Mouse (Mus musculus) adrenal gland, adult 2 months (tissue): ENCODE measurements around the gene Tdrkh. TPM values are rescaled to one million over a fixed set of nuclear protein-coding genes. Genes with fewer than 3 reads are reported as not detected.

Experiments
- DNase-seq: peaks from one replicate; pipeline ENCODE4 v3.0.0; 2021
- long read RNA-seq: library from polyadenylated mRNA; stranded (forward); transcript quantifications from one replicate; pipeline ENCODE4 v2.0.0, GENCODE M21; 2021
- polyA plus RNA-seq: library from polyadenylated mRNA; depleted of rRNA; stranded (reverse); fragments of >200 nt; gene quantifications from 2 replicates; pipeline ENCODE4 v1.2.3, GENCODE M21; 2012; rRNA removed
- total RNA-seq, 2 experiments: library from RNA; stranded (reverse); gene quantifications; 2 replicates each; pipeline ENCODE4 v1.2.3; 2021

The Tdrkh gene
- 10 to 100 TPM in 1 of 2 experiments, 1 to 10 TPM in 1; 6.4 to 14.7 TPM for total RNA-seq
- polyA plus RNA-seq = 0.23 and 0.24 TPM in 2 replicates
- long read RNA-seq, full-length matches to known transcripts = 14 of 18 reads
- long read RNA-seq, partial matches to known transcripts = 1 of 18 reads
- long read RNA-seq, other reads (novel, unspliced or antisense) = 3 of 18 reads

DNA sequence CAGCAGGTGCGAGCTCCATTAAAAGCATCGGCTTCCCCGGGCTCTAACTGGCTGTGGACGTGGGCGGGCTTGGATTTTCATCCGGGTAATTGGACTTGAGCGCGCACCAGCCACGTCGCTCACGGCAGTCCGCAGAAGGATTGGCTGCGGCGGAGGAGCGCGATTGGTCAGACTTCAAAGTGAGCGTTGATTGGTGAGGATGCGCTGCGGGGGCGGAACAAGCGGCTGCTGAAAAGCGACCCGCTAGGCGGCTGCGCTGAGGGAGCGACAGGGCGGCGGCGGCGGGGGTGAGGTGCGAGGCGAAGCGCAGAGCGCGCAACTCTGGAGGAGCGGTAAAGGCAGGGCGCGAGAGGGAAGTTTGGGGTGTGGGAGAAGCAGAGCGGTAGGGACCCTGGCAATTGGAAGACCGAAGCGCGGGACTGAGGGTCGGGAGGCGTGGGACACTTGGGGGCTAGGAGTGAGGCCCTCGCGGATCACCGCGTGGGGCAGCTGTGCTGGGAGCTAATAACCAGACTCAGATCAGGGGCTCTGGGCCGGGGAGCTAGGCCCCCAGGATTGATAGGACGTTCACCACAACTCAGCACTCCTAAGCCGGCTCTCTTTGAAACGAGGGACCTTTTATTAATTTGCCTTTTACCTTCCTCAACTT is at the start of gene Tdrkh:
TSS of gene Tdrkh (plus strand) at position 243 of the 649 bp plus-strand sequence.
- peak; percentile 97 for DNase-seq

- DNase-seq = peak; percentile 82
These were observed 49.6 kb upstream of the Tdrkh start for GRCm38 (mm10) chr3:94363291-94364153.

DNA sequence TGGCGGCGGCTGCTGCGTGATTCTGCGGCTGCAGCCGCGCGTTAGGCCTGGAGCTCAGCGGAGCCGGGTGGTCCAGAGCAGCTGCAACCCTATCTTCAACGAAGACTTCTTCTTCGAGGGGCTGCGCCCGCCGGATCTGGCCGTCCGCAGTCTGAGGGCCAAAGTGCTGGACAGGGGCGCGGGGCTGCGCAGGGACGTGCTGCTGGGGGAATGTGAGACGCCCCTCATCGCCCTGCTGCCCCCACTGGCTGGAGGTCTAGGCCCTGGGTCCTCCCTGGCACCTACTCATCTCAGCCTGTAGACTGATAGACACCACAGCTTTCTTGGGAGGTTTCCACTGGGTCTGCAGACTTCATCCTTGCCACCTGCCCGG is 48.9 kb upstream of the Tdrkh start:
- DNase-seq = no peak

- DNase-seq = peak; percentile 81
These were observed 46.3 kb upstream of the Tdrkh start for GRCm38 (mm10) chr3:94366761-94367160.

- DNase-seq = no peak
These were observed 45.6 kb upstream of the Tdrkh start for GRCm38 (mm10) chr3:94367511-94367910.

- no peak for DNase-seq
These were observed 44.4 kb upstream of the Tdrkh start for GRCm38 (mm10) chr3:94368631-94369030.

DNA sequence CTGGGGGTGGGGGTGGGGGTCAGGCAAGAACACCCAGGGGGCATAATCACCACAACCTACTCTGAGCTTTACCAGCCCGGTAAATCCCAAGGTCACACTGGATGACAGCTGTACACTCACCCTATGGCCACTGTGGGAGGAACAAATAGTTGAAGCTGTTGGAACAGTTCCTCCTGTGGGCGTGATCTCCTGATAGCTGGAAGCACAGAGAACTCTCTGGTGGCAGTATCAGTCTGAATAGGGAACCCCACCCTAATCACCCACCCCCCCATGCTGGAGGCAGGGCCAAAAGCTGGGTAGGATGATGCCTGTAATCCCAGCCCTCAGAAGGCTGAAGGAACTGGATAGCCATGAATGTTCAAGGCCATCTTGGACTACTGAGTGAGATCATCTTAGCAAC is 43.4 kb upstream of the Tdrkh start:
- peak; percentile 49 for DNase-seq

DNA sequence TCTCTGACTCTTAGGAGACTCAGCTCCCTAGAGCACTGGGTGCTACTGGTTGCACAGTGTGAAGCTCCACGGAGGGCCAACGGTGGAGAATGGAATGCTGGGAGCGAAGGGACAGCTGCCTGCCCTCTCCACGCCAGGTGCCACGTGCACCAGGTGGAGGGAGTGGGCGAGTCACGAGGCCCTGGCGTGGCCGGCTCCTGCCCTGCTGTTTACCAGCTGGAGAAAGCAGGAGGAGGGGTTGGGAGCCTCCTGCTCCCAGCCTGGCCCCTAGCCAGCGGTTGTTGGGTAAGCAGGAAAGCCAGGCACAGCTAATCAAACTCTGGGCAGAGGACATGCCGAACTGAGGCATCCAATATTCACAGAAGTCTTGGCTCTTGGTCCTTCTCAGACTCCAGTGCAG is 41.4 kb upstream of the Tdrkh start:
- DNase-seq = peak; percentile 95

DNA sequence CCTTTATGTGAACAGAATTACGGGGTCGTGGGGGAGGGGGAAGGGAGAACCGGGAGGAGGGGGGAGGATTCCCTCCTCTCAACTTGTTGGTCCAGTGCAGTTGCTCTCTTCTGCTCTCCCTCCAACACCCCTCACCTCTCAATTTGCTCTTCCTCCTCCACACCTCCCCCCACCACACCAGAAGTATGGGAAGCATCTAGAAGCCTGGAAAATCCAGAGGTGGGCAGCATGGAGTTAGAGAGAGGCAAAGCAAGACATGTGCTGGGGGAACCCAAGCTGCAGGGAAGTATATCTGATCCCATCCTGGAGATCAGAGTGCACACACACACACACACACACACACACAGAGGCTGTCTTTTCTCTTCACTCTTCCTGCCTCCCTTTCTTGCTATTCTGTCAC is 41.0 kb upstream of the Tdrkh start:
- no peak for DNase-seq

DNA sequence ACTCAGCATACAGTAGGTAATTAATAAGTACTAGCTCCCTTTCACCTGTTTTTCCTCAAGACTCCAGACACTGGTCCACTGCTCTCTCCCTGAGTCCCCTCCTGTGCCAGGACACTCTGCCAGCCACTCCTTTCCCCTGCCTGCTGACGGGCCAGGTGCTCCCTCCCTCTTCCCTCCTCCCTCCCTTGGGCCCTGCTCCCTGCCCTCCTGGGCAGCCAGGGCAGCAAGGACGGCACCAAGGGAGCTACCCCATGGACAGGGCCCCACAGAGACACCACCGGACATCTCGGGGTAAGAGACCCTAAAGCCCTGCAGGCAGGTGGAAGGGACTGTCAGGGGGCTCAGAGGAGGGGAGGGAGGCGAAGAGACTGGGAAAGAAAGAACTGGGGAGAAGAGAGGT is 40.4 kb upstream of the Tdrkh start, which contains the start of gene Rorc:
TSS of gene Rorc (plus strand) at position 154 of the 400 bp plus-strand sequence.
- DNase-seq = peak; percentile 78

GRCm38 (mm10) chr3:94373090-94373489 is 40.0 kb upstream of the Tdrkh start:
- no peak for DNase-seq

- peak; percentile 61 for DNase-seq
These were observed 39.5 kb upstream of the Tdrkh start for GRCm38 (mm10) chr3:94373597-94374011.

DNA sequence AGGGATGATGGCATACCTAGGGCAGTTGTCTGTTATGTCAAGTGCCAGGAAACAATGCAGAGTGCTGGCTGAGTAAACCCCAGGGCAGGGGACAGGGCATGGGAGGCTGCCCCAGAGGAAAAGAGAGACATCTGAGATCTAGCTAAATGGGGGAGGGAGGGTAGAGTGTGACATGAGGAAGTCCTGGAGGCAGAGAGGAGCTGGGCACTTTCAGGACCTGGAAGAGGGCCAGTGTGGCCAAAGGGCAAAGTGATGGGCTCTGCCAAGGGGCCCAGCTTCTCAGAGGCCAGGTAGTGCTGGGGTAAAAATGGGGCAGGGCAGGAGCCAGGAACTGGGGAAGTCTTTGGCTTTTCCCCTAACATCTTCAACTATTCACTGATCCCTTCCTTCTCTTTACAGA is 38.4 kb upstream of the Tdrkh start:
- DNase-seq = no peak

GRCm38 (mm10) chr3:94375146-94375545 is 37.9 kb upstream of the Tdrkh start:
- peak; percentile 55 for DNase-seq

- no peak for DNase-seq
These were observed 37.2 kb upstream of the Tdrkh start for GRCm38 (mm10) chr3:94375861-94376260.

DNA sequence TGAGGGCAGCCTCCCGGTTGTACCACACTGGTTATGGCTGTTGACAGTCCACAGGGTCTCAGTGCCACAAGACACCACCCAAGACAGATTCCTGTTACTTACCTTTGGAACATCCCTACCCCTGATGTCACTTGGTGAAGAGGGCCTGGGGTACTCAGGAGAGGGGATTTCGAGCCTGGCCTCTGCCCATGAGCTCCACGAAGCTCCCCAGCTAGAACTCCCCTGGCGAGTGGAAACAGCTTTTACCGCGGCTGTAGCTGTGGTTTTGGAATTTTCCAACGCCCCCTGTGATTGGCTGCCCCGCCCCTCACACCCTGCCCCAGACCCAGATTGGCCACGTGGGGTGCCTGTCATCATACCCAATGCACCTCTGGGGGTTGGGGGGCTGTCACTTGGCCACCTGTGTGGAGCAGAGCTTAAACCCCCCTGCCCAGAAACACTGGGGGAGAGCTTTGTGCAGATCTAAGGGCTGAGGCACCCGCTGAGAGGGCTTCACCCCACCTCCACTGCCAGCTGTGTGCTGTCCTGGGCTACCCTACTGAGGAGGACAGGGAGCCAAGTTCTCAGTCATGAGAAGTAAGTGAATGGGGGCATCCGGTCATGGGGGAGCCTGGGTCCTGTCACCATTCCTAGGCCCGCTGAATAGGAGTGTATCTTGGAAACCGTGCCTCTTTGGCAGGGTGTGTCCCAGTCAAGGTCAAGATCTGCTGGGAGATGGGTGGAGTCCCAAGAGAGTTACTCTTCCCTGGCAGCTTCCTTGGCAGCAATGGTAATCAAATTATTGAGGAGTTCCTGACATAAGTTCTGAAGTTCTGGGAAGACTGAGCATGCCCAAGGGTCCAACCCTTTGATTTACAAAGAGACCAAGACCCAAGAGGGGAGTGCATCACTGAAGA is 35.8 kb upstream of the Tdrkh start:
- DNase-seq = no peak

DNA sequence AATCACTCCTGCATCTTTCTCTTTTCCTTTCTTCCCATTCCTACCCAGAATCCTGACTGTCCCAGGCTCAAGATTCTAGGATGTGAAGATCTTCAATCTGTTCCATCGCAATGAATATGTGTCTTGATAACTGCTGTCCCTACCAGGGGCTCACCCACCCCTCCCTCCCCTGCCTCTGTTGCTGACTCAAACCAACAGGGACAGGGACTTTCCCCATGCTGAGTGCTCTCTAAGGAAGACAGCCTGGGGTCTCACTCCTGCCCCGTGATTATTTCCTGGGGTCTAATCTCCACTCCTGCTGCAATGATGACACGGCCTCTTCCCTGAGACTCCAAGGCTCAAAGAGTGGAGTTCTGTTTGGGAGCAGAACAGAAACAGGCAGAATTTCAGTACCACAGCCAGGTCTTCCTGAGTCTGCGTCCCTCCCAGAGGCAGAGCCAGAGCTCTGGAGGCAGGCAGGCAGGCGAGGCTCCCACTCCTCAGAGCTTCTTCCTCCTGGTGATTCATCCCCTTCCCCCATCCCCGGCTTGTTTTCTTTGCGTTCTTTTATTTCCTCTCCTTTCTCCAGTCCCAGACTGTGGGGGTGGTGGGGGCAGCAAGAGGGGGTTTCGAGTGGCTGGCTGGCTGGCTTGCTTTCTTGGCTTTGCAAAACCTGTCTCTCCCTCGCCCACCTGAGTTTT is 33.1 kb upstream of the Tdrkh start:
- DNase-seq = no peak

DNA sequence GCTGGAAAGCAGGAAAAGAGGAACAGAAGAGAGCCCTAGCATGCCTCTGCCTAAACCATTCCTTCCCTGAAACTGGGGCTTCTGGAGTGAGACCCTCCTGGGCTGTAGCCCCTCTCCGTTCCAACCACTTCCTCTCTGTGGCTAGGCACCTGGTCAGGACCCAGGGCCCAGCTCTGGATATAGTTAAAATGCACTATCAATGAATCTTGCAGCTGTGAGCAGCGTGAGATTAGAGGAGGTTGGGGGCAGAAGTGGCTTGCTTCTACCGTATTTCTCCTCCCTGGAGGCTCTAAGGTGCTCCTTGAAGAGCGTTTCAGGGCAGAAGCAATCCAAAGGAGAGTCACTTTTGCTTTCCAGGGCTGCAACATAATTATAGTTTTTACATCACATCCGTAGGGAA is 30.8 kb upstream of the Tdrkh start:
- no peak for DNase-seq

- peak; percentile 27 for DNase-seq
These were observed 29.6 kb upstream of the Tdrkh start for GRCm38 (mm10) chr3:94383476-94383875.

- DNase-seq = no peak
These were observed 26.4 kb upstream of the Tdrkh start for GRCm38 (mm10) chr3:94386671-94387070.

DNA sequence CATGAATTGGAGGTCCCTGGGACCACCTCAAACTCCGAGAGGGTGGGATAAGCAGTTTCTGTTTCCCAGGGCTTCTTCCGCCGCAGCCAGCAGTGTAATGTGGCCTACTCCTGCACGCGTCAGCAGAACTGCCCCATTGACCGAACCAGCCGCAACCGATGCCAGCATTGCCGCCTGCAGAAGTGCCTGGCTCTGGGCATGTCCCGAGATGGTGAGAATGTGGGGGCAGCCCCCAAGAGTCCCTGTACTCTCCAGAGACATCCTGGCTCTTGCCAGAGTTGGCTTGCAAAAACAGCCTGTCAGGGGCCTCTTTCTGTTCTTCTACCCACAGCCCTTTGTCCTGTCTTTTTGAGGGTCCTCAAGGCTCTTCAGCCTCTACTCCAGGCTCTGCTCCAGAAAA is 25.7 kb upstream of the Tdrkh start:
- DNase-seq = no peak
